Mouse (Mus musculus) testis, adult 2 months (tissue): ENCODE results near the gene Sgsh. TPM values are rescaled to one million over a fixed set of nuclear protein-coding genes. Genes with fewer than 3 reads are reported as not detected.
A peak's percentile ranks its signal among the peaks of the same experiment; 100 is the strongest.

Experiments
- H3K27ac ChIP-seq: fragments of 200-500 bp; 2 replicates; pipeline ENCODE4 v1.5.1; 2012; ENCODE audit warnings: low read depth, low read length; ENCODE audit not compliant: control insufficient read depth, insufficient read depth
- H3K27me3 ChIP-seq: fragments of 200-500 bp; 2 replicates; pipeline ENCODE4 v1.6.1; 2012; ENCODE audit warnings: mild to moderate bottlenecking, low read length, moderate library complexity; ENCODE audit not compliant: control insufficient read depth, insufficient read depth
- H3K36me3 ChIP-seq: fragments of 200-500 bp; 2 replicates; pipeline ENCODE4 v1.6.1; 2012; ENCODE audit warnings: mild to moderate bottlenecking, low read length; ENCODE audit not compliant: control insufficient read depth, insufficient read depth
- H3K4me1 ChIP-seq: fragments of 200-500 bp; 2 replicates; pipeline ENCODE4 v1.6.1; 2012; ENCODE audit warnings: low read length; ENCODE audit not compliant: control insufficient read depth, insufficient read depth
- H3K4me3 ChIP-seq: fragments of 200-500 bp; 2 replicates; pipeline ENCODE4 v1.5.1; 2012; ENCODE audit warnings: low read depth, mild to moderate bottlenecking, low read length, moderate library complexity, mixed read lengths; ENCODE audit not compliant: control insufficient read depth
- CTCF ChIP-seq: fragments of 200-500 bp; IDR thresholded peaks from 2 replicates; pipeline ENCODE4 v1.5.1; 2012; ENCODE audit warnings: low read depth, mild to moderate bottlenecking, inconsistent platforms, low read length, moderate library complexity; ENCODE audit not compliant: control insufficient read depth, insufficient read depth, insufficient replicate concordance
- POLR2A ChIP-seq: fragments of 200-500 bp; IDR thresholded peaks from 2 replicates; pipeline ENCODE4 v1.6.1; 2012; ENCODE audit warnings: low read depth, mild to moderate bottlenecking, inconsistent platforms, low read length, moderate library complexity; ENCODE audit not compliant: control insufficient read depth
- polyA plus RNA-seq: library from polyadenylated mRNA; depleted of rRNA; stranded (reverse); fragments of >200 nt; gene quantifications from 2 replicates; pipeline ENCODE4 v1.2.3, GENCODE M21; 2012

Sgsh gene
- polyA plus RNA-seq, 1 experiment = 13.8 TPM

DNA sequence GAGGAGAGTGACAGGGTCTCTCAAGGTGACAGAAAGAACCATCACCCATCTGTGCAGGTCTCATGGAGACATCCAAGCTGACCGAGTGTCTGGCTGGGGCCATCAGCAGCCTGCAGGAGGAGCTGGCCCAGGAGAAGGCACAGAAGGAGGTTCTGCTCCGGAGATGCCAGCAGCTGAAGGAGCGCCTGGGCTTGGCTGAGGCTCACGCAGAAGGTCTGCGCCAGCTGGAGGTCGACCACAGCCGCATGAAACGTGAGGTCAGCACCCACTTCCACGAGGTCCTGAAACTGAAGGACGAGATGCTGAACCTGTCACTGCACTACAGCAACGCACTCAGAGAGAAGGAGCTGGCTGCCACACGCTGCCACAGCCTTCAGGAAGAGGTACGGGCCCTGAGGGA is 32.8 kb downstream of the Sgsh start:
- no peak for TF ChIP-seq POLR2A
- TF ChIP-seq CTCF = no peak
- Histone ChIP-seq H3K4me3 (no peak overlapping the region), H3K4me1 (no peaks in the 10 kb centered on the region), H3K36me3 (no peaks in the 10 kb centered on the region), H3K27me3 (no peaks in the 10 kb centered on the region), H3K27ac (no peak overlapping the region)

DNA sequence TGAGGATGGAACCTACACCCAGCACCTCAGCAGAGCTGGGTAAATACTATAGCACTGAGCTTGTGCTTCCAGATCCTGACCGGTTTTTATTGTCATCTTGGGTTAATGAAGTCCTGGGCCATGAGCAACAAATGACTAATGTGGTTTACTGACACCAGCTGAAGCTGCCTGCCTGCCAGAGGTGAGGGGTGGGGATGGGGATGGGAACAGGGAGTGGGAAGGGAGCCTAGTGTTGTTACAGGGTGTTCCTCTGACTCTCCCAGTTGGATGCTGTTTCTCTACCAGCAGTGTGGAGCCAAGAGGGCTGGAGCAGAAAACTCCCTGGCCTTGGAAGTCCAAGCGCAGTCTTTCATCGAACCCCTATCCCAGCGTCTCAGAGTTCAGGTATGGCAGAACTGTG is 38.6 kb downstream of the Sgsh start:
- H3K36me3 ChIP-seq = no peaks in the 10 kb centered on the region
- H3K27me3 ChIP-seq = no peaks in the 10 kb centered on the region
- peaks cover 2% of the 10 kb centered on the region; the same call in 1 of the 2 replicates for H3K4me1 ChIP-seq
- no peak for TF ChIP-seq POLR2A
- no peak overlapping the region; the same call in 1 of the 2 replicates for H3K27ac ChIP-seq
- peak overlapping the region; percentile 14 for H3K4me3 ChIP-seq

DNA sequence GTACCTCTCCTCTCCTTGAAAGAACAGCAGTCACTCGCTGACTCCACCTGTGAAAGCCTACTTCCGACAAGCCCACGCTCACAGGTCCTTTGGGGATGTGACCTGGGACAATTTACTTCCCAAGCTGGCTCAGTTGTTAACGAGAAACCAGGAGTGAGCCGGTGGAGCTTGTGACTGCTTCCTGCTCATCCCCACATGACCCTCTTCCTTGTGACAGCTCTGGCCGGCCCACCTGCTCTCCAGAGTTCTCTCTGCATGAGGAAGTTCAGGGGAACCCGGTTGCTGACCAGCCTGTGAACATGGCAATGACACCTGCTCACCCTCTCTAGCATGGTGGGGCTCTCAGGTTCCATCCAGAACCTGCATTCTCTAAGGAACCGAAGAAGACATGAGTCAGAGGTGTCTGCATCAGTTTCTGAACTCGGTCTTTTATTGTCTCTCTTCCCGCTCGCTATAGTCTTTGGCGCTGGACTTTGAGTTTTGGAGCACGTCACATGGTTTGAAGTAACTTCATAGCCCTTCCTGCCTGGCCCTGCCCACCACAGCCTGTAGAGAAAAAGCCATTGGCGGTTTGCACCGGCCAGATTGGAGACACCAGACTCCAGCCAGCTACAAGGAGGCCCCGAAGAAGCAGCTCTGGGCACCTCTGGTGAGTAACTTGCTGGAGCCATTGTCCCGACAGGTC is 40.9 kb downstream of the Sgsh start:
- Histone ChIP-seq H3K27me3 (no peaks in the 10 kb centered on the region), H3K36me3 (no peaks in the 10 kb centered on the region), H3K4me1 (peaks cover 2% of the 10 kb centered on the region; the same call in 1 of the 2 replicates), H3K4me3 (no peak overlapping the region), H3K27ac (no peak overlapping the region)
- TF ChIP-seq CTCF (no peak), POLR2A (no peak)

DNA sequence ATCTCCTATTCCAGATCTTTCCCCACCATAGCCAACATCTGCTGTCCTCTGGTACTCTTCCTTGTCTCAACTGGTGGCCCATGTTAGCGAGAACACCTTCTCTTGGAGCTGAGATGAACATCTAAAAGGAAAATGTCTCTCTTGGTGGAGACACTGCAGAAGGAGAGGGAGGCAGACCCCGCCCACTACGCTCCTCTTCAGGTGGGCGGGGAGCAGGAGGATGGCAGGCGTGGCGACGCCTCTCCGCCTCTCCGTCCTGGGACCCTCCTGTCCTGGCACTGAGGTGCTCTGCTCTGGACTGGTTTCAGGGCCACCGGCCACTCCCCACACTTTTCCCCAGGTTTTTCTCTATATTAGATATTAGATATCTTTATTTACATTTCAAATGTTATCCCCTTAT is 44.7 kb downstream of the Sgsh start:
- Histone ChIP-seq H3K27me3 (no peaks in the 10 kb centered on the region), H3K4me1 (peaks cover 6% of the 10 kb centered on the region), H3K27ac (no peak overlapping the region), H3K36me3 (no peaks in the 10 kb centered on the region), H3K4me3 (no peak overlapping the region)
- TF ChIP-seq POLR2A (no peak), CTCF (no peak)

DNA sequence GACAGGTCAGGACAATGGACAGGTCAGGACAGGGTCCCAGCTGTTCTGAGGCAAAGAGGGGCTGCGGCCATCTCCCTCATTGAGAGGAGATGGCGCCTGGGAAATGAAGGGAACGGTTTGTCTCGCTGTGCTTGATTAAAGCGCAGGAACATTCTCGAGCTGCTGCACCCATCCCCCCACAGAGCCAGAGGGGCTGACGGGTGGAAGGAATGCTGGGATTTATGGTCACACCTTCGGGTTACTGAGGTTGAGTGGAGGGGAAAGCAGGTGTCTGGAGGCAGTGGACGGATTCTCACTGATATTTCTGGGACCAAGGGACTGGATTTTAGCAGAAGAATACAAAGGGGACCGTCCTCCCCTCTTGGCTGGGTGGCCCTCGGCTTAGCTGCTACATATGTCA is 47.4 kb downstream of the Sgsh start:
- H3K4me3 ChIP-seq = no peak overlapping the region
- peak overlapping the region; percentile 15; the same call in 1 of the 2 replicates for H3K27ac ChIP-seq
- TF ChIP-seq POLR2A (no peak), CTCF (no peak)
- no peaks in the 10 kb centered on the region for H3K36me3 ChIP-seq
- peaks cover 6% of the 10 kb centered on the region for H3K4me1 ChIP-seq
- no peaks in the 10 kb centered on the region for H3K27me3 ChIP-seq

DNA sequence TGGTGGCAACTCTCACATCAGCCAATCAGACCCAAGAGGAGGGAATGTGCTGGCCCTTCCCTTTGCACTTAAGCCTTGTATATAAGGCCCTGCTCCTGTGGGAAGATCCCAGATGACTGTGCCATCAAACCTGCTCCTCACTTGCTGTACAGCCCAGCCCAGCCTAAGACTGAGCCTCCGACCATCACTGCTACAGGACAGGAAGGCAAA is 47.8 kb downstream of the Sgsh start, which contains the start of gene Card14:
Gene Card14, plus strand, starts transcription at position 111 of the 210 bp plus-strand sequence.
- Histone ChIP-seq H3K4me1 (peaks cover 6% of the 10 kb centered on the region), H3K4me3 (no peak within 1 kb of the TSS), H3K36me3 (no peaks in the 10 kb centered on the region), H3K27ac (peak within 1 kb of the TSS; percentile 15; the same call in 1 of the 2 replicates), H3K27me3 (no peaks in the 10 kb centered on the region)
- TF ChIP-seq CTCF (no peak), POLR2A (no peak)

DNA sequence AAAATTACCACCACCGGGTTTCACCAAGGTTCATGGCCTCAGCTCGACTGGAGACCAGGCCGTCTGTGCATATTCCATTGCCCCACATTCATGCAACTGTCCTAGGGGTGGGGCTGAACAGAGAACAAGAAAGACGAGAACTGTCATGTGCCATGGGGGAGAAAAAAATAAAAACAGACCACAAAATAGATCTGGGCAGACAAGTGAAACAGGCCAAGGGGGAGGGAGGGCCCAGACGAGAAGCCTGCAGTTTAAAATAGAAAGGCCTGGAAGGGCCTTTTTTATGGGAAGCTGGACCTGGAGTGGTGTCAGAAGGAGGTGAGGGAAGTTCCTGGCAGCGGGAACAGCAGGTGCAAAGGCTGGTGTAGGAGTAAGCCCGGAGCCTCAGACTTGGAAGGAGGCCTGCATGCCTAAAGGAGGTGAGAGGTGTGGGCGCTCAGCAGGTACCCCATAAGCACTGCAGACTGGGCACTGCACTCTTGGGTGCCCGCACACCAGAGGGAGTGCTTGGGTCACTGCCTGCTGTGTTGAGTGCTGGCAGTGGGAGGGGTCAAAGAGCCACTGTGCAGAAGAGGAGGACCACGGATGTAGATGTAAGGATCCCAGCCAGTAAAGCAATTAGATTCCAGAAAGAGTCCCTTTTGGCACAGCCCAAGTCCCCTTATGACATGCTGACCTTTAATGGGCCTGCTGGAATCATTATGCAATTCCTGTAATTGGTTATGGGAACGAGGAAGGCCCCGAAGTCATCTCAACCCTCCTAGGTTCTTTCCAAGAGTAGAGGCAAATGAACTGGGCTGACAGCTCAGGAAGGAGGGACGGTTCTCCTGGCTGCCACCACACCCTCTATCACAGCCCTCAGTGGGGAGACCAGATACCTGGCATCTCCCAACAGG is 48.3 kb downstream of the Sgsh start:
- TF ChIP-seq CTCF (no peak), POLR2A (no peak)
- peaks cover 6% of the 10 kb centered on the region for H3K4me1 ChIP-seq
- no peaks in the 10 kb centered on the region for H3K27me3 ChIP-seq
- H3K27ac ChIP-seq = no peak overlapping the region
- no peaks in the 10 kb centered on the region for H3K36me3 ChIP-seq
- H3K4me3 ChIP-seq = no peak overlapping the region
